Mouse (Mus musculus) E14TG2a.4 (cell line): ENCODE results near the gene Pnn.

Source experiments
- CTCF ChIP-seq: conservative IDR thresholded peaks from 2 replicates; pipeline ENCODE4 v1.5.1; 2014; ENCODE audit warnings: low read length
- NANOG ChIP-seq: IDR thresholded peaks from 2 replicates; pipeline ENCODE4 v1.6.1; 2014; ENCODE audit warnings: borderline replicate concordance, low read length, mixed read lengths
- POU5F1 ChIP-seq: IDR thresholded peaks from 2 replicates; pipeline ENCODE4 v1.6.1; 2014; ENCODE audit warnings: low read length, borderline replicate concordance

- TF ChIP-seq CTCF = no peak
- no peak for TF ChIP-seq NANOG
- TF ChIP-seq POU5F1 = no peak
Observed at GRCm38 (mm10) chr12:59084446-59084845, 17.8 kb downstream of the Pnn start.
